In the genomic region with DNA sequence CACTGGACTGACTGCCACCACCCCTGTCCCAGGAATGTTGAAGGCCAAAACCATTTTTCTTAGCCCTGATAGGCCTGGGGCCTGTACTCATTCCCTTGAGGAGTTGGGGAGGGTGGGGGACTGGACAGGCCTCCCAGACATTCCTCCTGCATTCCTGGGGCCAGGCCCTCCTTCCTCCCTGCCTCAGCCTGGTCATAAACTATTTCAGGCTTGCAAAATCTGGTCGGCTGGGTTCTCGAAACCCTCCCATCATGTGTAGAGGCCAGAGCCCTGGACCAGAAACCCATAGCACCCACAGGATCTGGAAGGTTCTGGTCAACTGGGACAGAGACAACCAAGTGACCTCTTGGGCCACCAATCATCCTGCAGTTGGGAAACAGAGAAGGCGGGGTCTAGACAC, we compare ENCODE assay signal across 16 mouse cellular contexts.
DNase-seq lines count a peak whose midpoint lies in the region; ATAC-seq and TF ChIP-seq lines count a peak whose summit lies in the region.
"Had no signal": no experiment of that assay in that cellular context is flagged by ENCODE, and none has a peak within 500 bp of the region (broad histone marks: within the 10 kb centered on the region; RNA-seq: fewer than 3 reads in every experiment).

No protein-coding gene starts in this region.

- ATAC-seq in Patski = peak; percentile 75
- peak; percentile 61; the same call in 1 of the 2 replicates for ATAC-seq in kidney, postnatal 0 days (replicated peaks; ENCODE audit: low FRiP score, low read depth)
- ATAC-seq in lung, embryonic 16.5 days (ENCODE audit: low read depth) = peak; percentile 63
- no peak for ATAC-seq in forebrain, postnatal 0 days
- ATAC-seq: intestine, embryonic 15.5 days had no signal

- H3K27ac ChIP-seq in kidney, postnatal 0 days = no peak overlapping the region
- no peak overlapping the region for H3K27ac ChIP-seq in lung, embryonic 16.5 days (ENCODE audit: low read length)
- no peak overlapping the region for H3K27ac ChIP-seq in forebrain, postnatal 0 days (ENCODE audit: low read depth, low read length)
- no peak overlapping the region for H3K27ac ChIP-seq in layer of hippocampus, adult 2 months
- H3K27ac ChIP-seq: gastrocnemius, adult 2 months; intestine, embryonic 15.5 days; left cerebral cortex, adult 2 months; neural tube, embryonic 15.5 days; stomach, embryonic 15.5 days had no signal

- DNase-seq in 3T3-L1 (ENCODE audit: low read depth, low spot score) (peak; percentile 70), Patski (ENCODE audit: low read depth, low spot score) (no peak)
- DNase-seq in kidney, postnatal 0 days (ENCODE audit: low spot score) = peak; percentile 86
- no peak for DNase-seq in urinary bladder, postnatal 36 days (ENCODE audit: low spot score in 2 of 2)
- DNase-seq in forebrain, postnatal 0 days = no peak
- DNase-seq in layer of hippocampus, adult 2 months (ENCODE audit: low spot score in 2 of 2) = no peak
- DNase-seq: cerebellum, postnatal 14 days; gastrocnemius, adult 2 months; right cerebral cortex, postnatal 25 days; thymus, postnatal 25 days had no signal

- H3K9me3 ChIP-seq in kidney, postnatal 0 days (replicated peaks; ENCODE audit: low read length) = no peaks in the 10 kb centered on the region
- H3K9me3 ChIP-seq in lung, embryonic 16.5 days (ENCODE audit: control insufficient read depth, low read length) = no peaks in the 10 kb centered on the region
- H3K9me3 ChIP-seq in forebrain, postnatal 0 days (ENCODE audit: low read length) = no peaks in the 10 kb centered on the region
- H3K9me3 ChIP-seq: intestine, embryonic 15.5 days; neural tube, embryonic 15.5 days; stomach, embryonic 15.5 days had no signal

- H3K4me2 ChIP-seq in kidney, postnatal 0 days (ENCODE audit: low read length) = no peak overlapping the region
- no peak overlapping the region for H3K4me2 ChIP-seq in lung, embryonic 16.5 days (ENCODE audit: low read depth, low read length)
- no peak overlapping the region for H3K4me2 ChIP-seq in forebrain, postnatal 0 days (ENCODE audit: low read depth)
- H3K4me2 ChIP-seq: heart, embryonic 11.5 days; intestine, embryonic 15.5 days; neural tube, embryonic 15.5 days; stomach, embryonic 15.5 days had no signal

- H3K4me3 ChIP-seq in kidney, postnatal 0 days (replicated peaks; ENCODE audit: low read depth, low read length) = no peak overlapping the region
- no peak overlapping the region for H3K4me3 ChIP-seq in lung, embryonic 16.5 days (ENCODE audit: low read length)
- H3K4me3 ChIP-seq in forebrain, postnatal 0 days (ENCODE audit: low read depth, low read length) = no peak overlapping the region
- H3K4me3 ChIP-seq in layer of hippocampus, adult 2 months = no peak overlapping the region
- H3K4me3 ChIP-seq: gastrocnemius, adult 2 months; intestine, embryonic 15.5 days; left cerebral cortex, adult 2 months; neural tube, embryonic 15.5 days; stomach, embryonic 15.5 days had no signal

- 41% methylated on average over 3 of the region's 3 CpGs for WGBS in kidney, postnatal 0 days
- WGBS in lung, embryonic 16.5 days = 53% methylated on average over 3 of the region's 3 CpGs
- WGBS in forebrain, postnatal 0 days = 90% methylated on average over 3 of the region's 3 CpGs

- POLR2A ChIA-PET in Patski (lab: Charles Lee) = no interaction called here

- H3K4me1 ChIP-seq in kidney, postnatal 0 days (replicated peaks; ENCODE audit: insufficient read depth, low read length) = 0 out of 2 replicates have a peak, but pooled peaks cover 6% of the 10 kb centered on the region
- H3K4me1 ChIP-seq in lung, embryonic 16.5 days (replicated peaks; ENCODE audit: control insufficient read depth, insufficient read depth, low read length) = peaks cover 30% of the 10 kb centered on the region
- no peaks in the 10 kb centered on the region for H3K4me1 ChIP-seq in forebrain, postnatal 0 days (ENCODE audit: insufficient read depth)
- H3K4me1 ChIP-seq: neural tube, embryonic 15.5 days; stomach, embryonic 15.5 days had no signal

- no peaks in the 10 kb centered on the region for H3K36me3 ChIP-seq in kidney, postnatal 0 days (ENCODE audit: insufficient read depth, low read length)
- H3K36me3 ChIP-seq in lung, embryonic 16.5 days (ENCODE audit: control insufficient read depth, insufficient read depth, low read length) = no peaks in the 10 kb centered on the region
- no peaks in the 10 kb centered on the region for H3K36me3 ChIP-seq in forebrain, postnatal 0 days (ENCODE audit: insufficient read depth)
- H3K36me3 ChIP-seq: intestine, embryonic 15.5 days; neural tube, embryonic 15.5 days; stomach, embryonic 15.5 days had no signal

- H3K9ac ChIP-seq in kidney, postnatal 0 days (ENCODE audit: low read depth, low read length) = no peak overlapping the region
- H3K9ac ChIP-seq in lung, embryonic 16.5 days (ENCODE audit: low read length) = no peak overlapping the region
- no peak overlapping the region for H3K9ac ChIP-seq in forebrain, postnatal 0 days
- H3K9ac ChIP-seq: intestine, embryonic 15.5 days; neural tube, embryonic 15.5 days; stomach, embryonic 15.5 days had no signal

- TF ChIP-seq CTCF in Patski (IDR thresholded peaks at IDR 0.05) = no peak
- TF ChIP-seq CTCF in kidney, postnatal 0 days (IDR thresholded peaks at IDR 0.05; ENCODE audit: low read depth) = no peak
- no peak for TF ChIP-seq CTCF in forebrain, postnatal 0 days (IDR thresholded peaks at IDR 0.05; ENCODE audit: low read depth)
- no peak for TF ChIP-seq CTCF in layer of hippocampus, adult 2 months (conservative IDR thresholded peaks at IDR 0.05)

- CTCF ChIA-PET in Patski (lab: Charles Lee) = no interaction called here

- H3K27me3 ChIP-seq in Patski = no peaks in the 10 kb centered on the region
- H3K27me3 ChIP-seq in kidney, postnatal 0 days (ENCODE audit: insufficient read depth, low read length) = no peaks in the 10 kb centered on the region
- H3K27me3 ChIP-seq in lung, embryonic 16.5 days (ENCODE audit: control insufficient read depth, insufficient read depth, low read depth, low read length) = no peaks in the 10 kb centered on the region
- H3K27me3 ChIP-seq in forebrain, postnatal 0 days (ENCODE audit: insufficient read depth, low read length) = no peaks in the 10 kb centered on the region
- H3K27me3 ChIP-seq: intestine, embryonic 15.5 days; neural tube, embryonic 15.5 days; stomach, embryonic 15.5 days had no signal

- in situ Hi-C loops in Patski (cut with MboI; ENCODE audit: low pct_unique_long_range_greater_than_20kb) = no loop called here

Comparison
In these comparisons a context has a peak if more than half of its experiments do, and no peak if none do; other contexts are left out.
1. DNase-seq: peak in 3T3-L1 (single experiment) and kidney, postnatal 0 days (single experiment); none in Patski (single experiment), urinary bladder, postnatal 36 days (0 of 2), forebrain, postnatal 0 days (single experiment) and layer of hippocampus, adult 2 months (0 of 2).